Mouse (Mus musculus) hindbrain, embryonic 11.5 days (tissue): ENCODE results near the gene Nubp2. TPM values are rescaled to one million over a fixed set of nuclear protein-coding genes. Genes with fewer than 3 reads are reported as not detected.

Source experiments
- ATAC-seq: fragments of 200-750 bp; cut with Nextera tagmentation; 2 replicates; pipeline ENCODE4 v1.8.0; 2017; ENCODE audit warnings: mild to moderate bottlenecking, moderate TSS enrichment, moderate library complexity; ENCODE audit not compliant: low FRiP score
- DNase-seq: peaks from one replicate; pipeline ENCODE4 v3.0.0-alpha.2; 2015; ENCODE audit warnings: low spot score
- H3K27ac ChIP-seq: fragments of 300-500 bp; sonication (generic); 2 replicates; pipeline ENCODE4 v1.5.1; 2014; ENCODE audit warnings: mild to moderate bottlenecking, low read depth, low read length
- H3K27me3 ChIP-seq: fragments of 300-500 bp; sonication (generic); 2 replicates; pipeline ENCODE4 v1.6.1; 2014; ENCODE audit warnings: mild to moderate bottlenecking, low read length, moderate library complexity, mixed read lengths; ENCODE audit not compliant: control insufficient read depth, insufficient read depth
- H3K36me3 ChIP-seq: fragments of 300-500 bp; sonication (generic); 2 replicates; pipeline ENCODE4 v1.6.1; 2014; ENCODE audit warnings: mild to moderate bottlenecking, low read length, moderate library complexity, mixed read lengths; ENCODE audit not compliant: control insufficient read depth, insufficient read depth
- H3K4me1 ChIP-seq: fragments of 300-500 bp; sonication (generic); replicated peaks from 2 replicates; pipeline ENCODE4 v1.6.1; 2014; ENCODE audit warnings: low read length, mixed read lengths; ENCODE audit not compliant: control insufficient read depth, insufficient read depth
- H3K4me2 ChIP-seq: fragments of 300-500 bp; sonication (generic); replicated peaks from 2 replicates; pipeline ENCODE4 v1.6.1; 2014; ENCODE audit warnings: mild to moderate bottlenecking, low read depth, low read length
- H3K4me3 ChIP-seq: fragments of 300-500 bp; sonication (generic); 2 replicates; pipeline ENCODE4 v1.5.1; 2014; ENCODE audit warnings: low read depth, low read length
- H3K9ac ChIP-seq: fragments of 300-500 bp; sonication (generic); 2 replicates; pipeline ENCODE4 v1.6.1; 2014; ENCODE audit warnings: low read depth, low read length
- H3K9me3 ChIP-seq: fragments of 300-500 bp; sonication (generic); 2 replicates; pipeline ENCODE4 v1.6.1; 2016; ENCODE audit warnings: low read length; ENCODE audit not compliant: control insufficient read depth
- WGBS: fragments of 180-500 bp; shearing (Covaris S2); extraction: QIAGEN DNeasy Blood & Tissue Kit; methylation state at CpG from one replicate; pipeline ENCODE4 v1.1.7; 2014; 5-methylcytosine and 5-hydroxymethylcytosine counted together
- polyA plus RNA-seq: library from polyadenylated mRNA; unstranded; fragments of >200 nt; fragmentation: Nextera tagmentation; extraction: Ambion mirVana; gene quantifications from 2 replicates; pipeline ENCODE4 v1.2.1, GENCODE M21; 2014

The Nubp2 gene
- polyA plus RNA-seq, 1 experiment from 2014 or later, result 77.6 TPM

- H3K4me3 ChIP-seq, result no peak overlapping the region
- H3K4me2 ChIP-seq, result no peak overlapping the region
- no peak overlapping the region for H3K9ac ChIP-seq
- no peaks in the 10 kb centered on the region for H3K27me3 ChIP-seq
- DNase-seq, result no peak
- no peak overlapping the region for H3K27ac ChIP-seq
- 90% methylated on average over 6 of the region's 6 CpGs for WGBS
- ATAC-seq, result no peak
- no peaks in the 10 kb centered on the region for H3K9me3 ChIP-seq
- H3K4me1 ChIP-seq, result no peaks in the 10 kb centered on the region
- no peaks in the 10 kb centered on the region for H3K36me3 ChIP-seq
These were observed 27.2 kb downstream of the Nubp2 start for GRCm38 (mm10) chr17:24858967-24859366.

GRCm38 (mm10) chr17:24857831-24858470, 28.2 kb downstream of the Nubp2 start:
- WGBS, result 89% methylated on average over 8 of the region's 8 CpGs
- no peaks in the 10 kb centered on the region for H3K9me3 ChIP-seq

GRCm38 (mm10) chr17:24856589-24856988, 29.6 kb downstream of the Nubp2 start:
- 92% methylated on average over 13 of the region's 13 CpGs for WGBS
- Histone ChIP-seq H3K4me3 (no peak overlapping the region), H3K4me2 (no peak overlapping the region), H3K36me3 (no peaks in the 10 kb centered on the region), H3K9ac (no peak overlapping the region), H3K4me1 (no peaks in the 10 kb centered on the region), H3K27me3 (peaks cover 3% of the 10 kb centered on the region; the same call in 1 of the 2 replicates), H3K9me3 (no peaks in the 10 kb centered on the region), H3K27ac (no peak overlapping the region)
- ATAC-seq, result no peak
- no peak for DNase-seq

More at GRCm38 (mm10) chr17:24857831-24858470, 28.2 kb downstream of the Nubp2 start:
- Histone ChIP-seq H3K4me3 (no peak overlapping the region), H3K27me3 (no peaks in the 10 kb centered on the region), H3K4me1 (no peaks in the 10 kb centered on the region), H3K9ac (no peak overlapping the region), H3K4me2 (no peak overlapping the region), H3K27ac (no peak overlapping the region), H3K36me3 (no peaks in the 10 kb centered on the region)
- ATAC-seq (no peak), DNase-seq (no peak)

- DNase-seq, result no peak
- H3K27ac ChIP-seq, result no peak overlapping the region
- no peaks in the 10 kb centered on the region for H3K4me1 ChIP-seq
- H3K36me3 ChIP-seq, result no peaks in the 10 kb centered on the region
- no peak overlapping the region for H3K4me2 ChIP-seq
- no peak overlapping the region for H3K4me3 ChIP-seq
- no peak for ATAC-seq
- peaks cover 3% of the 10 kb centered on the region; the same call in 1 of the 2 replicates for H3K27me3 ChIP-seq
- 80% methylated on average over 3 of the region's 3 CpGs for WGBS
- no peak overlapping the region for H3K9ac ChIP-seq
- H3K9me3 ChIP-seq, result no peaks in the 10 kb centered on the region
These were observed 30.2 kb downstream of the Nubp2 start for GRCm38 (mm10) chr17:24855838-24856464.

GRCm38 (mm10) chr17:24851381-24852125, 34.6 kb downstream of the Nubp2 start:
- H3K9me3 ChIP-seq, result no peaks in the 10 kb centered on the region
- 82% methylated on average over 10 of the region's 10 CpGs for WGBS
- H3K4me1 ChIP-seq, result no peaks in the 10 kb centered on the region
- H3K9ac ChIP-seq, result no peak overlapping the region
- H3K4me2 ChIP-seq, result no peak overlapping the region; the same call in 1 of the 2 replicates
- no peak overlapping the region for H3K27ac ChIP-seq
- no peak for ATAC-seq
- peak overlapping the region; percentile 76; the same call in 1 of the 2 replicates for H3K4me3 ChIP-seq
- no peak for DNase-seq
- no peaks in the 10 kb centered on the region for H3K36me3 ChIP-seq
- H3K27me3 ChIP-seq, result peaks cover 3% of the 10 kb centered on the region; the same call in 1 of the 2 replicates

- WGBS, result 1% methylated on average over 20 of the region's 20 CpGs
- Histone ChIP-seq H3K9me3 (no peaks in the 10 kb centered on the region), H3K4me1 (no peaks in the 10 kb centered on the region), H3K9ac (peak overlapping the region; percentile 48), H3K27ac (no peak overlapping the region; the same call in 1 of the 2 replicates), H3K4me2 (peak overlapping the region; percentile 72), H3K4me3 (peak overlapping the region; percentile 76), H3K36me3 (no peaks in the 10 kb centered on the region), H3K27me3 (peaks cover 3% of the 10 kb centered on the region; the same call in 1 of the 2 replicates)
- DNase-seq (no peak), ATAC-seq (no peak; the same call in 1 of the 2 replicates)
These were observed 35.4 kb downstream of the Nubp2 start for GRCm38 (mm10) chr17:24850773-24851127.

- H3K4me2 ChIP-seq, result peak within 1 kb of the TSS; percentile 72
- 0% methylated on average over 58 of the region's 58 CpGs for WGBS
These were observed 35.9 kb downstream of the Nubp2 start, which contains the start of gene Fahd1 for GRCm38 (mm10) chr17:24850065-24850772. Gene Fahd1, minus strand, starts transcription at chr17:24850364.

GRCm38 (mm10) chr17:24849733-24850064, 36.5 kb downstream of the Nubp2 start:
- H3K27me3 ChIP-seq, result peaks cover 3% of the 10 kb centered on the region; the same call in 1 of the 2 replicates
- ATAC-seq (peak; percentile 60), DNase-seq (no peak)
- peak overlapping the region; percentile 76 for H3K4me3 ChIP-seq
- no peaks in the 10 kb centered on the region for H3K4me1 ChIP-seq
- H3K9me3 ChIP-seq, result no peaks in the 10 kb centered on the region
- peak overlapping the region; percentile 62 for H3K9ac ChIP-seq
- H3K27ac ChIP-seq, result peak overlapping the region; percentile 90
- under 1% methylated on average over 21 of the region's 21 CpGs for WGBS
- no peaks in the 10 kb centered on the region for H3K36me3 ChIP-seq
- peak overlapping the region; percentile 72 for H3K4me2 ChIP-seq

More at GRCm38 (mm10) chr17:24850065-24850772, 35.9 kb downstream of the Nubp2 start, which contains the start of gene Fahd1:
- Histone ChIP-seq H3K4me1 (no peaks in the 10 kb centered on the region), H3K9me3 (no peaks in the 10 kb centered on the region), H3K9ac (peak within 1 kb of the TSS; percentile 62), H3K36me3 (no peaks in the 10 kb centered on the region), H3K27ac (peak within 1 kb of the TSS; percentile 90), H3K27me3 (peaks cover 3% of the 10 kb centered on the region; the same call in 1 of the 2 replicates), H3K4me3 (peak within 1 kb of the TSS; percentile 76)
- peak; percentile 100 for ATAC-seq
- peak; percentile 96 for DNase-seq
